Mouse (Mus musculus) embryonic fibroblast, embryonic 13.5 days (primary cell): ENCODE data around the gene Rnf212b.

ENCODE experiments used
- CTCF ChIP-seq: IDR thresholded peaks from 2 replicates; pipeline ENCODE4 v1.5.1; 2011; ENCODE audit warnings: mild to moderate bottlenecking, control low read depth, low read length, moderate library complexity, borderline replicate concordance; ENCODE audit not compliant: insufficient read depth
- POLR2A ChIP-seq: IDR thresholded peaks from 2 replicates; pipeline ENCODE4 v1.6.1; 2011; ENCODE audit warnings: low read depth, mild to moderate bottlenecking, control low read depth, low read length, moderate library complexity

DNA sequence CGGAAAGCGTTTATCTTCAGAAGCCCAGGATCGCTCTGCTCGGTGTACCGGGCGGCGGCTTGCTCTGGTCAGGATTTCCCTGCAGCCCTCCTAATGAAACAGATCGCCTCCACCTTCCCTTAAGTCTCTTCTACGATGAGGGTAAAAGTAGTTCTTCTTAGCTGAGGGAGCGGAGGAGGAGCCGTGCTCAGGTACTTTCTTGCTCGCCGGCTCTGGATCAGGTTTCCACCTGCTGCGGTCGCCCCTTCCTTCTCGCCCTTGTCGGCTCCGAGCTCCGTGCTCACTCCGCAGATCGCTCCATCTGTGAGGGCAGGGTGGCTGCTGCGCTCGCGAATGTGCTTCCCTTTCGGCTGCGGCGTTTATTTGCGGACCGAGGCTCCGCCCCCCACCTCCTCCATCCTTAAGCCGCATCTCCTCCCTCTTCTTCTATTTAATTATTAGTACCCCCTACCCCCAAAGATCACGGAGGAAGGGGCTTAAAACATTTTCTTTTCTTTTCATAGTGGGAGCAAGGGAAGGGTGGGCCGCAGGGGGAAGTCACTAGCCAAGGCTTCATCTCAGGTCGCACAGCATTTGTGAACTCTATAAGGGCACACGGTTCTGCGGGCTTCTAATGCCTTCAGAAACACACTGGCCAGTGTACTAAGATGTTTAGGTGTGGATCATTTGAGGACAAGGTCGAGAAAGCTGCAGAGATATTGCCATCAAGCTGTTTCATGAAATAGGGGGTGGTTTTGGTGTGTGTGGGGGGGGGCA, 32.2 kb upstream of the Rnf212b start, which contains the start of gene Slc7a8:
- TF ChIP-seq POLR2A = no peak
- no peak for TF ChIP-seq CTCF
